Mouse (Mus musculus) left cerebral cortex, postnatal 10 days (tissue): Measurements from ENCODE around the gene Hikeshi. TPM values are rescaled to one million over a fixed set of nuclear protein-coding genes. Genes with fewer than 3 reads are reported as not detected.

ENCODE experiments used
- DNase-seq, 2 experiments: peaks; one replicate each; pipeline ENCODE4 v3.0.0; 2021 to 2022; ENCODE audit warnings: low spot score in 2 of 2, mixed read lengths in 1 of 2; ENCODE audit errors: extremely low spot score in 1 of 2
- intact Hi-C: fragments of 180-260 bp; cut with DNase I; formaldehyde crosslinking; loops from one replicate; pipeline ENCODE4 v1.15.1; 2025
- total RNA-seq, 2 experiments: library from RNA; stranded (reverse); gene quantifications; 2 replicates each; pipeline ENCODE4 v1.2.3; 2021

The Hikeshi gene
- total RNA-seq, 2 experiments from 2014 or later = 76.8 to 94.9 TPM

GRCm38 (mm10) chr7:89917776-89918175 lies 23.2 kb downstream of the Hikeshi start:
- no peak for DNase-seq
- intact Hi-C loops = no loop called here

- no peak for DNase-seq
- intact Hi-C loops = no loop called here
These were observed 24.3 kb downstream of the Hikeshi start for GRCm38 (mm10) chr7:89916711-89917110.

GRCm38 (mm10) chr7:89913432-89914158 lies 27.4 kb downstream of the Hikeshi start:
- DNase-seq = no peak
- intact Hi-C loops = no loop called here

GRCm38 (mm10) chr7:89912356-89912755 lies 28.6 kb downstream of the Hikeshi start:
- intact Hi-C loops = no loop called here
- DNase-seq = no peak

GRCm38 (mm10) chr7:89909711-89910110 lies 31.3 kb downstream of the Hikeshi start:
- intact Hi-C loops = no loop called here
- no peak for DNase-seq

- no peak for DNase-seq
- intact Hi-C loops = no loop called here
These were observed 31.9 kb downstream of the Hikeshi start for GRCm38 (mm10) chr7:89908899-89909621.

- intact Hi-C loops = no loop called here
- no peak for DNase-seq
These were observed 32.6 kb downstream of the Hikeshi start for GRCm38 (mm10) chr7:89908421-89908820.

- peak; percentile 34 to 73 for DNase-seq
- intact Hi-C loops = no loop called here
These were observed 33.1 kb downstream of the Hikeshi start for GRCm38 (mm10) chr7:89907950-89908349.

- peak in 1 of 2 experiments; percentile 25 for DNase-seq
- intact Hi-C loops = no loop called here
These were observed 37.3 kb downstream of the Hikeshi start, which contains the start of gene Ccdc81 for GRCm38 (mm10) chr7:89903442-89904343. Gene Ccdc81 (minus strand): TSS chr7:89903629.

- intact Hi-C loops = no loop called here
- no peak for DNase-seq
These were observed 38.0 kb downstream of the Hikeshi start for GRCm38 (mm10) chr7:89903007-89903406.

- intact Hi-C loops = no loop called here
- DNase-seq = no peak
These were observed 49.1 kb downstream of the Hikeshi start for GRCm38 (mm10) chr7:89891856-89892255.

- DNase-seq = no peak
- intact Hi-C loops = no loop called here
These were observed 49.6 kb downstream of the Hikeshi start for GRCm38 (mm10) chr7:89891412-89891811.

GRCm38 (mm10) chr7:89884551-89884950 lies 56.5 kb downstream of the Hikeshi start:
- DNase-seq = no peak
- intact Hi-C loops = no loop called here

GRCm38 (mm10) chr7:89879686-89880085 lies 61.3 kb downstream of the Hikeshi start:
- intact Hi-C loops = no loop called here
- DNase-seq = no peak

Other genes starting within 250 kb of the Hikeshi start
- gene Ccdc81, start 37.6 kb downstream of the Hikeshi start, total RNA-seq = under 1 TPM; 0.24 to 0.32 TPM
- 10 to 100 TPM; 21.8 to 27.4 TPM for gene Eed, start 39.8 kb upstream of the Hikeshi start, total RNA-seq
- 100 to 1,000 TPM; 180 to 182 TPM for gene Picalm, start 189.0 kb upstream of the Hikeshi start, total RNA-seq